Mouse (Mus musculus): ENCODE results near the gene Arhgef1. TPM values are rescaled to one million over a fixed set of nuclear protein-coding genes. Genes with fewer than 3 reads are reported as not detected.

The Arhgef1 gene
- total and polyA plus RNA-seq, 3 experiments = 17.8 to 128 (median 37.8) TPM

DNA sequence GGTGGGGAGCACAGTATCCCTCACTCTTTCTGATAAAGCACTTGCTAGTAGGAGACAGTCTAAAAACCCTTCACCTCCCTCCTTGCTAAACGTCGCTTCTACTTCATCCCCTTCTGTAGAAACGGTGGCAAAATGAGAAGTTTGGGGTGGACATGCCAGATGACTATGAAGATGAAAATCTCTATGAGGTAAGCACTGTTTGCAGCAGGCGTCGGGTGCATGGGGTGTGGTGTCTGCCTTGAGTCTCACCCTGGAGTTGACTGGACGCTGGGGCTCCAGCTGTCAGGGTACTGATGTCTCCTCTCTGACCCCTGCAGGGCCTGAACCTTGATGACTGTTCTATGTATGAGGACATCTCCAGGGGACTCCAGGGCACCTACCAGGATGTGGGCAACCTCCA lies 1.6 kb upstream of the Arhgef1 start:
- H3K27ac ChIP-seq (ENCODE audit: insufficient read depth, low read depth) = peak overlapping the region; percentile 78

DNA sequence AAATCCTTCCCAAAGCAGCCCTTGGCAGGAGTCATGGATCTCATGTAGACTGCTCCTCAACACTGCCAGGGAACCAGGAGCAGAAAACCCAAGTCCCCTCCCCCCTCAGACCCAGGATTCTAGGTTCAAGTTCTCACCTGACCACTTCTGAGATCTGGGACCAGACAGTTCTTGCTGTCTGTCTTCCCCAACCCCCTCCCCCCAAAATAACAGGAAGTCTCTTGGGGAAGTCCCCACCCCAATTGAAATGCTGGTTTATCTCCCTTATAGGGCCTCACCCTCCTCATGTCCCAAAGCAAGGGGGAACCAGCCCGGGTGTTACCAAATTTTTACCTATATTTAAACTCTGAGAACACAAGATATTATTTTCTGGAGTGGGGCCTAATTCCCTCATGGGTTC lies 870 bp upstream of the Arhgef1 start:
- Histone ChIP-seq H3K36me3 (replicated peaks in 1 of 2; ENCODE audit: control insufficient read depth in 1 of 2, insufficient read depth in 1 of 2, low read length in 1 of 2) (peaks cover 23 to 42% of the 10 kb centered on the region in 2 experiments), H3K9ac (ENCODE audit: insufficient read depth, low read depth) (peak overlapping the region; percentile 98), H3K27ac (ENCODE audit: insufficient read depth, low read depth) (peak overlapping the region; percentile 97), H3K9me3 (replicated peaks; ENCODE audit: low read length) (no peaks in the 10 kb centered on the region), H3K4me2 (ENCODE audit: insufficient read depth, low read depth, poor library complexity, severe bottlenecking) (peak overlapping the region; percentile 63), H3K79me2 (replicated peaks; ENCODE audit: control insufficient read depth, extremely low read depth, insufficient read depth, poor library complexity, severe bottlenecking) (peaks cover 39% of the 10 kb centered on the region), H3K4me3 (replicated peaks in 1 of 3; ENCODE audit: low read depth in 2 of 3, low read length in 2 of 3, poor library complexity in 1 of 3) (peak overlapping the region in 1 of 3 experiments; percentile 77), H3K4me1 (ENCODE audit: control insufficient read depth in 1 of 2, insufficient read depth in 2 of 2) (peaks cover 18 to 43% of the 10 kb centered on the region in 2 experiments), H3K27me3 (replicated peaks) (no peaks in the 10 kb centered on the region)
- in situ Hi-C loops (cut with MboI; ENCODE audit: low pct_ligation_motif_present, low pct_unique_long_range_greater_than_20kb, low sequenced_read_pairs) = loop anchor here (10.0 kb wide), 1 partner anchor 47 kb away; no protein-coding TSS in a partner anchor
- dilution Hi-C loops (cut with MboI; ENCODE audit: extremely low pct_ligation_motif_present, extremely low pct_unique_long_range_greater_than_20kb, low sequenced_read_pairs) = no loop called here
- DNase-seq (ENCODE audit: extremely low read depth) = peak; percentile 88
- no peak for TF ChIP-seq JUND (conservative IDR thresholded peaks at IDR 0.05; ENCODE audit: low read depth, low read length)
- peak; percentile 40; the same call in 1 of the 2 replicates for TF ChIP-seq SIN3A (IDR thresholded peaks at IDR 0.05; ENCODE audit: low read length)
- peak; percentile 71 for TF ChIP-seq ELF1 (IDR thresholded peaks at IDR 0.05; ENCODE audit: low read depth, low read length)
- TF ChIP-seq ZKSCAN1 (IDR thresholded peaks at IDR 0.05; ENCODE audit: borderline replicate concordance, low read depth, low read length) = no peak
- TF ChIP-seq CTCF (conservative IDR thresholded peaks at IDR 0.05 in 1 of 2, IDR thresholded peaks at IDR 0.05 in 1 of 2; ENCODE audit: low read depth in 2 of 2, low read length in 2 of 2) = no peak
- TF ChIP-seq PAX5 (IDR thresholded peaks at IDR 0.05; ENCODE audit: low read length) = no peak
- TF ChIP-seq UBTF (IDR thresholded peaks at IDR 0.05; ENCODE audit: low read depth, low read length) = no peak
- peak; percentile 78 for TF ChIP-seq BHLHE40 (IDR thresholded peaks at IDR 0.05; ENCODE audit: low read depth, low read length)
- TF ChIP-seq CHD1 (IDR thresholded peaks at IDR 0.05; ENCODE audit: low read depth, low read length) = 0 out of 2 replicates have a peak, but pooled peaks have one; percentile 14
- TF ChIP-seq MYC (IDR thresholded peaks at IDR 0.05; ENCODE audit: low read depth, low read length) = no peak; the same call in 1 of the 2 replicates
- TF ChIP-seq MEF2A (IDR thresholded peaks at IDR 0.05; ENCODE audit: borderline replicate concordance, low read depth, low read length) = peak; percentile 80
- no peak for TF ChIP-seq TCF12 (IDR thresholded peaks at IDR 0.05; ENCODE audit: low read depth, low read length)
- TF ChIP-seq MXI1 (IDR thresholded peaks at IDR 0.05; ENCODE audit: low read depth, low read length) = no peak; the same call in 1 of the 2 replicates
- no peak for TF ChIP-seq POLR2AphosphoS2 (IDR thresholded peaks at IDR 0.05; ENCODE audit: low read depth, low read length)
- no peak for TF ChIP-seq USF2 (conservative IDR thresholded peaks at IDR 0.05; ENCODE audit: low read depth, low read length)
- TF ChIP-seq MAX (IDR thresholded peaks at IDR 0.05; ENCODE audit: low read length) = no peak
- TF ChIP-seq EP300 (IDR thresholded peaks at IDR 0.05; ENCODE audit: low read length) = 0 out of 2 replicates have a peak, but pooled peaks have one; percentile 10
- TF ChIP-seq HCFC1 (IDR thresholded peaks at IDR 0.05; ENCODE audit: low read depth, low read length) = no peak
- no peak for TF ChIP-seq TBP (conservative IDR thresholded peaks at IDR 0.05; ENCODE audit: low read depth, low read length)
- no peak for TF ChIP-seq E2F4 (IDR thresholded peaks at IDR 0.05; ENCODE audit: insufficient replicate concordance, low read depth, low read length)
- TF ChIP-seq POLR2A (IDR thresholded peaks at IDR 0.05; ENCODE audit: low read depth, low read length) = no peak
- TF ChIP-seq ZC3H11A (IDR thresholded peaks at IDR 0.05; ENCODE audit: low read depth, low read length) = no peak
- no peak for TF ChIP-seq ZNF384 (IDR thresholded peaks at IDR 0.05; ENCODE audit: low read depth, low read length)
- TF ChIP-seq NELFE (IDR thresholded peaks at IDR 0.05; ENCODE audit: low read depth, low read length) = no peak
- TF ChIP-seq NRF1 (IDR thresholded peaks at IDR 0.05; ENCODE audit: low read depth, low read length) = no peak
- TF ChIP-seq MAFK (IDR thresholded peaks at IDR 0.05; ENCODE audit: insufficient replicate concordance, low read length) = no peak
- no peak for TF ChIP-seq RCOR1 (conservative IDR thresholded peaks at IDR 0.05; ENCODE audit: low read depth, low read length)
- TF ChIP-seq SMC3 (IDR thresholded peaks at IDR 0.05; ENCODE audit: low read depth, low read length) = no peak
- TF ChIP-seq RAD21 (IDR thresholded peaks at IDR 0.05; ENCODE audit: low read depth, low read length) = no peak
- peak; percentile 36 for TF ChIP-seq IRF4 (IDR thresholded peaks at IDR 0.05; ENCODE audit: low read depth, low read length)
- TF ChIP-seq MAZ (IDR thresholded peaks at IDR 0.05; ENCODE audit: low read depth, low read length) = peak; percentile 55; the same call in 1 of the 2 replicates

More for the DNA sequence above, 1.6 kb upstream of the Arhgef1 start:
- Histone ChIP-seq H3K4me1 (ENCODE audit: control insufficient read depth in 1 of 2, insufficient read depth in 2 of 2) (peaks cover 19 to 42% of the 10 kb centered on the region in 2 experiments), H3K4me3 (replicated peaks in 1 of 3; ENCODE audit: low read depth in 2 of 3, low read length in 2 of 3, poor library complexity in 1 of 3) (peak overlapping the region in 1 of 3 experiments; percentile 54), H3K27me3 (replicated peaks) (no peaks in the 10 kb centered on the region), H3K79me2 (replicated peaks; ENCODE audit: control insufficient read depth, extremely low read depth, insufficient read depth, poor library complexity, severe bottlenecking) (peaks cover 32% of the 10 kb centered on the region), H3K9ac (ENCODE audit: insufficient read depth, low read depth) (no peak overlapping the region), H3K9me3 (replicated peaks; ENCODE audit: low read length) (no peaks in the 10 kb centered on the region), H3K36me3 (replicated peaks in 1 of 2; ENCODE audit: control insufficient read depth in 1 of 2, insufficient read depth in 1 of 2, low read length in 1 of 2) (peaks cover 18 to 36% of the 10 kb centered on the region in 2 experiments), H3K4me2 (ENCODE audit: insufficient read depth, low read depth, poor library complexity, severe bottlenecking) (no peak overlapping the region)
- TF ChIP-seq SIN3A (IDR thresholded peaks at IDR 0.05; ENCODE audit: low read length) = no peak
- TF ChIP-seq MAFK (IDR thresholded peaks at IDR 0.05; ENCODE audit: insufficient replicate concordance, low read length) = no peak
- no peak for TF ChIP-seq SMC3 (IDR thresholded peaks at IDR 0.05; ENCODE audit: low read depth, low read length)
- TF ChIP-seq PAX5 (IDR thresholded peaks at IDR 0.05; ENCODE audit: low read length) = no peak
- TF ChIP-seq USF1 (IDR thresholded peaks at IDR 0.05; ENCODE audit: low read depth, low read length) = no peak
- no peak for TF ChIP-seq RAD21 (IDR thresholded peaks at IDR 0.05; ENCODE audit: low read depth, low read length)
- no peak for TF ChIP-seq TBP (conservative IDR thresholded peaks at IDR 0.05; ENCODE audit: low read depth, low read length)
- dilution Hi-C loops (cut with MboI; ENCODE audit: extremely low pct_ligation_motif_present, extremely low pct_unique_long_range_greater_than_20kb, low sequenced_read_pairs) = no loop called here
- no peak for DNase-seq (ENCODE audit: extremely low read depth)
- in situ Hi-C loops (cut with MboI; ENCODE audit: low pct_ligation_motif_present, low pct_unique_long_range_greater_than_20kb, low sequenced_read_pairs) = loop anchor here (10.0 kb wide), 1 partner anchor 46 kb away; no protein-coding TSS in a partner anchor

Data from CH12.LX (cell line).